Mouse (Mus musculus) embryonic stem cell, embryonic (primary cell): ENCODE measurements around the gene Tead1.

ENCODE experiments used
- CTCF ChIA-PET, 4 experiments: fragments of 300-600 bp in 2 of 4; fragments of 350-600 bp in 2 of 4; sonication (Branson Sonifier 250); formaldehyde crosslinking; loops; one replicate each; lab custom pipeline; 2022; ENCODE audit warnings: inconsistent platforms in 2 of 4; lab: Charles Lee
- POLR2A ChIA-PET, 4 experiments: fragments of 300-600 bp in 2 of 4; fragments of 350-600 bp in 2 of 4; sonication (Branson Sonifier 250); formaldehyde crosslinking; loops; one replicate each; lab custom pipeline; 2022; ENCODE audit warnings: antibody characterized with exemption in 4 of 4, inconsistent platforms in 1 of 4; lab: Charles Lee

Tead1 gene

DNA sequence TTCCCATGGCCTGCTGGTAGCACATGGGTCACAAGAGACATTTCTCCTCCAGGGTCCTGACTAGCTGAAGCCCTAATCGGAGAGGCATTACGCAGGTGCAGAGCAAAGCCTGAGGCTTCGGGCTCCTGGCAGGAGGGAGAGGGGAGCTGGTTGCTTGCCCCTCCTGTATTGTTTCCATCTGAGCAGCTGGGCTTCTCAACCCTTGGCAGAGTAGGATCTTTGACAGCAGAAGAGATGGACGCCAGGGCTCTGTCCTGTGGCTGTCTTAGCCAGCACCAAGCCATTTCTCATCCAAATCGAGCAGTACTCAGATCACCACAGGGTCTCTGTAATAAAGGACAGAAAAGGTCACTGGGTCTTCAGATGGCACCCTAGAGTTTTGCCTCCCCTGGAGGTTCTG is 97.6 kb downstream of the Tead1 start:
- ChIA-PET CTCF (interaction anchor here in 1 of 4 experiments (0.5 kb wide), 1 partner anchor 131 kb away, joined by 3 read pairs; no protein-coding TSS in a partner anchor), POLR2A (interaction anchor here in 3 of 4 experiments (0.9 to 2.2 kb wide), 4 partner anchors 65 to 85 kb away, joined by 3 to 6 read pairs (median 4); no protein-coding TSS in a partner anchor)

DNA sequence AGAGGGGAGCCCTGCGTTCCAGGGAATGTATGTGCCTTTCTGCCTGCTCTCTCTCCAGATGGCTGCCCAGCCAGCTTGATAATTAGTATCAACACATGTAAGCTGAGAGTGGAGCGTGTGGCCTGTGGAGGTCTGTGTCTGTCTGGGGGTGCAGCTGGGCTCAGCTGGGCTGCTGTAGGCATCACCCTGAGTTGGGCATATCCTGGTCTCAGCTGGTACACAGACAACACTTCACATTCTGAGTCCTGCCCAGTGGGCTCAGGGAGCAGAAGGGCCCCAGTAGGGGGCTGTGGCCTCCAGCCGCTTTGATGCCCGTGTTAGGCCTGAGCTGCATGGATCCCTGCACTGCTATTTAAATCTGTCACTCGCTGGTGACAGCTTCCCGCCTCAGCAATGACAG is 100.5 kb downstream of the Tead1 start:
- POLR2A ChIA-PET: interaction anchor here in 2 of 4 experiments (0.9 to 1.9 kb wide), 8 partner anchors 14 to 127 kb away, joined by 3 to 5 read pairs (median 3); no protein-coding TSS in a partner anchor
- CTCF ChIA-PET: interaction anchor here in 1 of 4 experiments (0.5 kb wide), 1 partner anchor 352 kb away, joined by 4 read pairs; no protein-coding TSS in a partner anchor

DNA sequence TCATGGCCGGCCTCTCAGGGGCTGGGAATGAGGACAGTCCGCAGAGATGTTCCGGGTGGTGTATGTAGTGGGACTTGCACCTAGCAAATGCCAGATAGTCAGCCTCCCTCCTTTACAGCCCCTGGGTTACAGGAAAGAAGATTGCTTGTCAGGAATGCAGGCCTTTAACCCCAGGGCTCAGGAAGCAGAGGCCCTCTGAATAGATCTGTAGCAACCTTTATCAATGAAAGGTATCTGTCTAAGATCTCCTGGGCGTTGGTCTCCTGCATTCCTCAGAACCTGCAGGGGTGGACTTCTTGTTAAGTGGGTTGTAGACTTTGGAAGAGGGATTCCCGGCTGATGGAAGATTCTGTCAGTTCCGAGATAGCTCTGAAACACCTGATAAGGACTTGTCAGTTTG is 101.8 kb downstream of the Tead1 start:
- ChIA-PET CTCF (no interaction called here), POLR2A (interaction anchor here in 2 of 4 experiments (0.5 to 1.9 kb wide), 12 partner anchors 12 to 93 kb away, joined by 3 to 5 read pairs (median 3); no protein-coding TSS in a partner anchor)

DNA sequence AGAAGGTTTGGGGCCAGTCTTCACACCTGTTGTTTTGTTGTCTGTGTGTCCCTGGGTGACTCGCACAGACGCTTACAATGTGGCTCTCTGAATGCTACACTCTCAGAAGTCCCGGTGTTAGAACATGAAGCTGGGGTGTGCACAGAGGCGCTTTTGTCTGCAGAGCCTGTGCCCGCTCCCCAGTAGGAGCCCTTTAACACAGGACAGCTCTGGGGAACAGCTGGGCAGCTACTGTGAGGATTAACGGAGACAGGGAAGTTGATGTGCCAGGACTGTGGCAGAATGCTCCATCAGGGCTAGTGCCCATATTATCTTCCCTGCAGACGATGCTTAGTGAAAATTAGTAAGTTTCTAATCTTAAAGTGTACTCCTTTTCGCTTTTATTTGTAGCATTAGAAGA is 102.9 kb downstream of the Tead1 start:
- ChIA-PET CTCF (interaction anchor here in 1 of 4 experiments (0.5 kb wide), 1 partner anchor 297 kb away, joined by 3 read pairs; no protein-coding TSS in a partner anchor), POLR2A (interaction anchor here in 3 of 4 experiments (0.7 to 1.8 kb wide), 7 partner anchors 13 to 100 kb away, joined by 3 to 5 read pairs (median 3); no protein-coding TSS in a partner anchor)

DNA sequence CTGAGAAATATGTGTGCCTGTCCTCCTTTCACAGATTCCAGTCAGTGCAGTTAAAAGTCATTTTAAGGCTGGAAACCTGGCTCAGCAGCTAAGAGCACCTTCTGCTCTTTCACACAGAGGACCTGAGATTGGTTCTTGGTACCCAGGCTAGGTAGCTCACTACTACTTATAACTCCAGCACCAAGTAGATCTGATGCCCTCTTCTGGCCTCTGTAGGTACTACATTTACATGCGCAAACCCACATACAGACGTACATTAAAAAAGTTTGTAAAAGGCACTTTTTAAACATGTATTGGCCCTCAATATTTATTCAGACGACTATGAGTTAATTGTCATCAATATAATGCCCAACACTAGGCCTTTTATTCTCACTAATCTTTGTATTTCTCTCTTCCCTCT is 105.2 kb downstream of the Tead1 start:
- POLR2A ChIA-PET: interaction anchor here in 3 of 4 experiments (0.6 to 2.5 kb wide), 14 partner anchors 11 to 376 kb away, joined by 3 to 10 read pairs (median 4); partner anchors contain the start of gene Tead1 (in 1 of the 3)
- CTCF ChIA-PET: interaction anchor here (0.6 to 1.5 kb wide), 24 partner anchors 9 to 403 kb away, joined by 3 to 9 read pairs (median 3); no protein-coding TSS in a partner anchor

DNA sequence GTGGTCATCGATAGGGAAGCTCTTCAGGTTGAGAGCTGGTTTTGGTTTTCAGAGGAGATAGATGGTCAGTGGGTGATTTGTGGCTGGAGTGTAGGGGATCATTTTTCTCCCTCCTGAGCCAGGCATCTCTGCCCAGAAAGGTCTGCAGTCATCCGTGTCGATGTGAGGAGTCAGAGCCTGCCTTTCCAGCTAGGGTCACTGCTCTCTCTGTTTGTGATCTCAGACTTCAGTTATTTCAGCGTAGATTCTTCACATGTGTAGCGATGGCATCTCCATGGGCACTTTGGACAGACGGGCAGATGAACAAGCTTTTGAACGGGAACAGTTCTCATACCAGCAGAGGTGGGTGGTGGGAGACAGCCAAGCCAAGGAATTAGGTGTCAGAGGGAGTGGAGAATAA is 106.2 kb downstream of the Tead1 start:
- POLR2A ChIA-PET: interaction anchor here in 3 of 4 experiments (0.6 to 2.5 kb wide), 9 partner anchors 9 to 394 kb away, joined by 3 to 10 read pairs (median 4); no protein-coding TSS in a partner anchor
- CTCF ChIA-PET: interaction anchor here in 2 of 4 experiments (0.6 kb wide), 2 partner anchors 9 to 16 kb away, joined by 3 read pairs; no protein-coding TSS in a partner anchor

DNA sequence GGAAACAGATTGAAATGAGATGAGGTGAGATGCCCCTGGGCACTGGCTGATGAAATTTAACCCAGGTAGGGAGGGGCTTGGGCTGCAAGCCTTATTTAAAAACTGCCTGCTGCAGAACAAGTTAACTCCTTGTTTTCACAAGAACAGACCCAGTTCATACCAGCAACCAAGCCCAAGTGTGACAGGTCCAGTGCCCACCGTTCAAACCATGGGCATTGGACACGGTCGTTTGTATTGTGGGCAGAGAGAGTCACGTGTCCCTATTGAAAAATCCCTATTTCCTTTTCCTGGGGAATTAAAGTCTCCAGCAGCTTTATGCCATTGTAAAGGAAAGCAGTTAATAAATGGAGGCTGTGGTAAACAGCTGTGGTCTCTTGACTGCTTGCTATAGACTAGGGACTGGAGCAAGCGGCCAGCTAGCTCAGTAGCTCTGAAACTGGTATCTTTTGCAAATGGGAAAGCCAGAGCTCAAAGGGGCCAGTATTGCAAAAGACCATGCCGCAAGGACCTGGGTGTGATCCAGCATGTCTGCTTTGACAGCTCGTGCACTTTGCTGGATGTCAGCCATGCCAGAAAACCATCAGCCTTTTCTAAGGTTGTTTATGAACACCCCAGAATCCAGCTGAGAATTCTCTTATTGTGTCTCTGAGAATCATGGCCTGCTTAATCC is 107.6 kb downstream of the Tead1 start:
- ChIA-PET POLR2A (interaction anchor here (0.6 to 3.1 kb wide), 17 partner anchors 9 to 599 kb away, joined by 3 to 13 read pairs (median 3); partner anchors contain the start of gene Tead1 (in 1 of the 4)), CTCF (interaction anchor here in 2 of 4 experiments (0.6 to 1.7 kb wide), 4 partner anchors 15 to 472 kb away, joined by 3 to 4 read pairs (median 3); no protein-coding TSS in a partner anchor)

DNA sequence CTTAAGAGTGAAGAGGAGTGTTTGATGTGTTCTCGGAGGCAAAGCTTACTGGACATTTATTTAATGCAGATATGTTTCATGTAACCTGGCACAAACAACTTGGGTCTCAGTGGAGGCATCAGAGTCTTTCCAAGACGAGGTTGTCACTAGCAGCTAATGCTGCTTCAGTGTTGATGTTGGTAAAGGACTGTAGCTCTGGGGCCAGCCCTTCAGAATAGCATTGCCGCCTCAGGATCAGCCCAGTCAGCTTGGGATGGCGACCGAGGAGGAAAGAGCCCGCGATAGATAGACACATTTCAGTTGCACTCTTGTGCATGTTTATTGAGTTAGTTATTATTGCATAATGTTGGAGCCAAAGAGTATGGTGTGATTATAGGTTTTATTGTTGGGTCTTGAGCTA is 108.2 kb downstream of the Tead1 start:
- ChIA-PET POLR2A (interaction anchor here (0.6 to 3.1 kb wide), 18 partner anchors 9 to 599 kb away, joined by 3 to 13 read pairs (median 3); partner anchors contain the start of gene Tead1 (in 1 of the 4)), CTCF (interaction anchor here in 2 of 4 experiments (0.6 to 2.0 kb wide), 6 partner anchors 15 to 471 kb away, joined by 3 to 8 read pairs (median 4); no protein-coding TSS in a partner anchor)

DNA sequence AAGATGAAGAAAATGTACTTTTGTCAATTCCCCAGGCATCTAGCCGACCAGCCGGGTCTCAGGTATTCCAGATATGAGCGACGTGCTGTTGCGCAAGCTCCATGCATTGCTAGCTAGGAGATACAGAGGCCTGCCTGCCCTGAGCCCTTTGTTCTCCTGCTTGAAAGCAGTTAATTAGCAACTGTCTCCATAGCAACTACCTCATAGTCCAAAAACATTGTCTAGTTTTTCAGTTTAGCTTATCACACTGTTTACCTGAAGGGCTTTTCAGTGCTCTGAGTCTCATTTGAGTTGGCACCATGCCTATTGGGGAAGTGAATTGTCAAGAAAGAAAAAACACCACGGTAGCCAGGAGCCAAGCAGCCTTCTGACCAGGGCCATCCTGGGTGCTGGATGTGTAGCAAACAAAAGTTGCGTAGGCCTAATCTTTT is 109.2 kb downstream of the Tead1 start:
- CTCF ChIA-PET: interaction anchor here in 1 of 4 experiments (2.0 kb wide), 1 partner anchor 66 kb away, joined by 8 read pairs; no protein-coding TSS in a partner anchor
- POLR2A ChIA-PET: interaction anchor here in 3 of 4 experiments (0.7 to 3.1 kb wide), 16 partner anchors 10 to 136 kb away, joined by 3 to 13 read pairs (median 3); partner anchors contain the start of gene Tead1 (in 1 of the 3)

DNA sequence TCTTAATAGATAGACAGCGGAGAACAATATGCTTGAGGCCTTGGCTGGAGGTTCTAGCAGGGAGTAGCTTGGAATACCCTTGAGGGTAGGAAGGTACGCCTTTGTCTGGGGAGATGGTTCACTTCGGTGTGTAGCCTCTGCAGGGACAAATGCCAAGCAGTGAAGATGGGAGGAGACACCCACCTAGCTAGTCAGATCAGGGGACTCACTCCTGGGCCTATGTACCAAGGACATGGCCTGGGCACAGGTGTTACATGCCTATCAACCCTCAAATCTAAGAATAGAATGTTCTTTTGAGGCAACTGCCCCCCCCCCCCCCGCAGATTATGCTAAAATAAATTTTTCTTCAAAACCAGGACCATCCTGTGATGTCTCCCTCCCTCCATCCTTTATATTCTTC is 110.6 kb downstream of the Tead1 start:
- CTCF ChIA-PET: interaction anchor here in 1 of 4 experiments (0.7 kb wide), 1 partner anchor 34 kb away, joined by 3 read pairs; no protein-coding TSS in a partner anchor

DNA sequence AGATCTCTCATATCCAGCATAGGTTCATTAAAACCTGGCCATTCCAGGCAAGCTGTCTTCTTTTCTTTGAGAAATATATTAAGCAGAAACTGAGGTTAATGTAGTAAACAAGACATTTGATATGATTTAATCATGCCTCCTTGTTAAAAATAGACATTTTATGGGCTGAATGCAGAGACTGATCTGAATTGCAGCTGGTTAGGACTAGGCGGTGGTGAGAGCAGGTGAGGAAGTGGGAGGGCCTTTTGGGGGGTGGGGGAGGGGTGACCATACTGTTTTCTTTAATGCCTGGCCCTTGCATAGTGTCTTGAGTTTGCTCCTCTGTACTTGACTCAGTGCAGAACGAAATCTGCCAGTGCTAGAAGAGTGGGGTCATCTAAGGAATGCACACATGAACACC is 111.2 kb downstream of the Tead1 start:
- ChIA-PET CTCF (no interaction called here), POLR2A (interaction anchor here in 2 of 4 experiments (0.6 to 2.2 kb wide), 12 partner anchors 11 to 181 kb away, joined by 3 to 6 read pairs (median 3); no protein-coding TSS in a partner anchor)

More for the DNA sequence above, 110.6 kb downstream of the Tead1 start:
- POLR2A ChIA-PET: interaction anchor here in 3 of 4 experiments (0.6 to 1.4 kb wide), 13 partner anchors 12 to 241 kb away, joined by 3 to 5 read pairs (median 3); no protein-coding TSS in a partner anchor

DNA sequence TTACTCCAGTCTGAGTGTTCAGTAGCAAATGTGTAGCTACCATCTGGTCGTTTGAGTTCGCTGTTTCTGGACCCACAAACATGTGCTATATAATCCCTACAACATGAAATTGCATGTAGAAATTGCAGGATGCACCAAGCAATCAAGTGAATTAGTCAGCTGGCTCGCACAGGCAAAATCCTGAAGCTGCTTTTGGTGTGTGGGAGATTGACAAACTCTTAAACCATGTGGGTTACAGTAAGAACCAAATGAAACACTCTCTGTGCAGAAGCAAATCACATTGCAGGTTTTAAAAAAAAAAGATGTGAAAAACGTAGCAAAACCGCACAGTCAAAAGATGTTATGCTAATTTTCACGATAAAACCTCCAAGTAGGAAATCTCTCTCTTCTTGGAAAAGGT is 113.6 kb downstream of the Tead1 start:
- ChIA-PET CTCF (interaction anchor here in 1 of 4 experiments (2.1 kb wide), 1 partner anchor 8 kb away, joined by 8 read pairs; no protein-coding TSS in a partner anchor), POLR2A (interaction anchor here in 2 of 4 experiments (0.6 to 2.2 kb wide), 10 partner anchors 9 to 473 kb away, joined by 3 to 6 read pairs (median 4); no protein-coding TSS in a partner anchor)

DNA sequence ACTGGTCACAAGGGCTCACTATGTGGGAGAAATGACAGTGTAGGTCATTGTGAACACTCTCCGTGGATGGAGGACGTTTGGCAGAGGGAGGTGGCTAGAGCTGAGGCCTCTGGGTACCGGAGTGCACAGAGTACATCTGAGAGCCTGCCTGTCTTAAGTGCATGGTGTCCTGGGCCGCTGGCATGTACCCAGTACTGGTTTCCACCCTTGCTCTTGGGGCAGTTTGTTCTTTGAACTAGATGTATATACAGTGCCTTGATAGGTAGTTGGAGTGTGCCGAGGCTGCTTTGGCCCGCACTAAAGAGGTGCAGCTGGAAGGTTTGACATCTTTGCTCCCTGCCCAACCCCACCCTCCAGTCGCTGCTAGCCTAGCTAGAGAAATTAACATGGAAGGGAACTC is 114.8 kb downstream of the Tead1 start:
- POLR2A ChIA-PET: interaction anchor here (0.5 to 2.8 kb wide), 16 partner anchors 8 to 471 kb away, joined by 3 to 10 read pairs (median 5); no protein-coding TSS in a partner anchor
- CTCF ChIA-PET: interaction anchor here in 3 of 4 experiments (0.6 to 2.1 kb wide), 7 partner anchors 8 to 1042 kb away, joined by 3 to 15 read pairs (median 3); no protein-coding TSS in a partner anchor

DNA sequence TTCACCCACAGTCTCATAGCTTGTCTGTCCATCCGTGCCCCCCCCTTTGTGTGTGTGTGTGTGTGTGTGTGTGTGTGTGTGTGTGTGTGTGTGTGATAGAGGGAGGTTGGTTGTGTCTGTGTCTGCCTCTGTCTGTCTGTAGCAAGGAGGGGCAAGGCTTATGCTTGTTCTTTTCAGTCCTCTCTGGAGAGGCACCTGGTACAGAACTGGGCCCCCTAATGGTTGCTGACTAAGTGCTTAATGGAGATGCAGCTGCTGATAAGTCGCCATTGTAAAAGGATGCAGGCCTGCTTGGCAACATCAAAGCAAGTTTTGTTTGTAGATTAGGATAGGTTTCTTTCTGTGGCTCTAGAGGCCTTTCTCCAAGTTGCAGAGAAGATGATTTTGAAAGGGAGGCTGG is 115.4 kb downstream of the Tead1 start:
- ChIA-PET POLR2A (interaction anchor here (0.5 to 2.8 kb wide), 17 partner anchors 9 to 470 kb away, joined by 3 to 10 read pairs (median 5); no protein-coding TSS in a partner anchor), CTCF (interaction anchor here in 3 of 4 experiments (0.6 to 2.1 kb wide), 7 partner anchors 9 to 1042 kb away, joined by 3 to 15 read pairs (median 3); no protein-coding TSS in a partner anchor)

DNA sequence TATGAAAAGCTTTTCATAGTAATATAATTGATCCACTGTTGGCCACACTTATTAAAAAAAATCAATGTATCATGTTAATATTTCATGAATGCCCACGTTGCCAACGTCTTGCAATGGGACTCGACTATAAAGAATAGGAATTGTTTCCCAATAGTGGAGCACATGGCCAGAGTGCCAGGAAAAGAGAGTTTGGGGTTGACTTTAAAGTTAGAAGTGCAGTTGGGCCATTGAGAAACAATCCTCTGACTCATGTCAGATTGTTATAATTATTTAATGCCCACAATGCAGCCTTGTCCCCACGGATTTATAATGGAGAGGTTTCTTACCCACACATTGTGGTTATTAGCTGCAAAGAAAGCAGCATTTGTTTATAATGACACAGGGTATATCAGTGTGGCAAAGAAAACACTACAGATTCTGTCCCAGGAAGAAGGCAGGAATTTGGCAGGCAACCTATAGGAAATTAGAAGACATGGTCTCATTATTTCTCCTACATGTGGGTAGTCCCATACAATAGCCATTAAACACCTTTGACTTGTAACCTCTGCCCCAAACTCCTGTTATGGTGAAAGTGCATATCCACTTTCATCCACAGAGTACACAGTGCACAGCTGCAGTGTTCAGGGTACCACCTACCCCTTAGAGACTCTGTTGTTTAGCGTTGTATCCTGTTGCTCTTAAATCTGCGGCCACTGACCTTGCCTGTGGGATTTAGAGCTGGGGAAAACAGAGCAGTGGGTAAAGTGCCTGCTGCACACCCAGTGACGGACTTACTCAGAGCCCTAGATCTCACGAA is 118.6 kb downstream of the Tead1 start:
- ChIA-PET CTCF (no interaction called here), POLR2A (interaction anchor here in 1 of 4 experiments (1.0 kb wide), 1 partner anchor 318 kb away, joined by 4 read pairs; no protein-coding TSS in a partner anchor)

DNA sequence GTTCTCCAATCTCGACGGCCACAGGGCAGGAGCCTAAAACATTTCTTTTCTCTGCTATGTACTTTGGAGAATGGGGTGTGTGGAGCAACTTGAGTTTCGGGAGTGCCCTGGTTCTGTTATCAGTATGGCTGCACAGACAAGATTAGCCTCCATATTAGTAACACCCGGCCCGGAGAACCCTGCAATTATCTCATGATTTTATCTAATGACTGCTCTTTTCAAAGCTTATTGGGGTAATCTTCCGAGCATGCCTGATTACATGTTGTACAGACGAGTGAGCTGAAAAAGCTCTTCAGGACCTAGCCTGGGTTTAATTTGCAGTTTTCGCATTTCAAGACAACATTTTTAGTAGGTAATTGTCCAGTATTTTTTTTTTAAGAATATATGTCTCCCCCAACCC is 122.6 kb downstream of the Tead1 start:
- ChIA-PET POLR2A (interaction anchor here in 3 of 4 experiments (0.6 to 2.6 kb wide), 7 partner anchors 9 to 319 kb away, joined by 3 to 6 read pairs (median 3); no protein-coding TSS in a partner anchor), CTCF (interaction anchor here in 2 of 4 experiments (0.6 to 0.7 kb wide), 3 partner anchors 14 to 208 kb away, joined by 3 to 4 read pairs (median 3); no protein-coding TSS in a partner anchor)
